Mouse (Mus musculus): ENCODE measurements around the gene Chmp1a. TPM values are rescaled to one million over a fixed set of nuclear protein-coding genes. Genes with fewer than 3 reads are reported as not detected.

The Chmp1a gene
- polyA plus RNA-seq, 1 experiment from 2014 or later = 35.0 TPM

DNA sequence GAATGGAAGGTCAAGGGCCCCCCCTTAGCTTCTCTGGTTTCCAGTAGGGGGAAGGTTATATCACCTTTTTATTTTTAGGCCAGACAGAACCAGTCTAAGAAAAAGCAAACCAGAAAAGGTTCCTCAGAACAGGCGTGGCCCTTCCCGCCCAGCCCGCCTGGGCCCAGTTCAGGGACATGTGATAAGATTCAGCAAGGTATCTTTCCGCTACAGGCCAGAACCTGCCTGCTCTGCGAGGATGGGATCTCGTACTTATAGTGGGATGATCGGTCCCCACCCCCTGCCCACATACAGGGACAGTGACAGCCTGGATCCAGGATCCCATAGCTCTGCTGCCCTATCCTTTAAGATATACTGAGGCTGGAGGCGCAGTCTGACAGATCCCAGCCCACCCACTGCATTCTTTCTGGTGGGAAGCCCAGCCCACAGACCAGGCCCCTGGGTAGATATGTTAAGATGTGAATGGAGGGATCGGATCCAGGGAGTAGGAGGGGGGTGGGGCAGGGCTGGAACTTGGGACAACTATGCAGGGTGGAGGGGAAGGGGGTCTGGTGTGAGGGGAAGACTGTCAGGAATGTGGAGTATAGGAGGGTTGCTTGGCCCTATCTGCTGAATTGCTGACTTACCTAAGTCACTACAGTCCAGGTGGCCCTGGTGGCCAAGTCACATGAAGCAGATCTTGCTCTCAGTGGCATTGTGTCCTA, 56.3 kb downstream of the Chmp1a start:
- H3K36me3 ChIP-seq (ENCODE audit: inconsistent target) = no peaks in the 10 kb centered on the region
- no peak overlapping the region for H3K4me3 ChIP-seq (ENCODE audit: inconsistent target)
- no peaks in the 10 kb centered on the region for H3K79me2 ChIP-seq (ENCODE audit: inconsistent target)
- H3K27ac ChIP-seq = no peak overlapping the region
- 97% methylated on average over 8 of the region's 9 CpGs for WGBS (ENCODE audit: missing documents)

DNA sequence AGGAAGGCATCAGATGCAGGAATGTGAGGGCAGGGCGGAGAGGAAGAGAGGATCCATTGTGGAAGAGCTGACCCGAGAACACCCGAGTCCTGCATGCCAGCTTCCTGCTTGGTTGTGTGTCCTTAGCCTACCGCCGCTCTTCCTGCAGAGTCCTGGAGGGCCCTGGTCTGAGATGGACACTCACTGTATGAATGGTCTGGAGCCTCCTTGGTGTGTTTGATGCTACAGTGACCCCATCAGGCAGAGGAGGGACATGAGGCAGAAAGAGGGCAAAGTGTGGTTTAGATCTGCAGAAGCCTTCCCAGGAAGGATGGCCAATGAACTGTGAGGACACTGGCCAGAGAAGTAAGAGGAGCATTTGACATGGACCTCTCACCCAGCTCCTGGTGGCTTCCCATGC, 57.4 kb downstream of the Chmp1a start:
- H3K4me3 ChIP-seq (ENCODE audit: inconsistent target) = no peak overlapping the region
- no peak overlapping the region for H3K27ac ChIP-seq
- WGBS (ENCODE audit: missing documents) = 71% methylated on average over 5 of the region's 5 CpGs

More for the DNA sequence above, 57.4 kb downstream of the Chmp1a start:
- Histone ChIP-seq H3K36me3 (ENCODE audit: inconsistent target) (no peaks in the 10 kb centered on the region), H3K79me2 (ENCODE audit: inconsistent target) (no peaks in the 10 kb centered on the region)

Other genes starting within 250 kb of the Chmp1a start
- 32.7 to 46.6 TPM (median 36.7 TPM) in 3 replicates for gene Ankrd11, start 170.5 kb downstream of the Chmp1a start, polyA plus RNA-seq (2018)
- 28.2 to 39.2 TPM (median 32.3 TPM) in 3 replicates for gene Spg7, start 149.8 kb downstream of the Chmp1a start, polyA plus RNA-seq (2018)
- gene Rpl13, start 110.4 kb downstream of the Chmp1a start, polyA plus RNA-seq (2018) = 513 to 1,298 TPM (median 1,102 TPM) in 3 replicates
- gene Cpne7, start 95.4 kb downstream of the Chmp1a start, polyA plus RNA-seq (2018) = not detected in 3 replicates
- gene Sult5a1, start 54.4 kb downstream of the Chmp1a start, polyA plus RNA-seq (2018) = not detected in 3 replicates
- not detected in 3 replicates for gene Dpep1, start 26.5 kb downstream of the Chmp1a start, polyA plus RNA-seq (2018)
- 0.27 to 1.4 TPM (median 0.40 TPM) in 3 replicates for gene Spata33, start 69 bp upstream of the Chmp1a start, polyA plus RNA-seq (2018)
- gene Cdk10, start 12.1 kb upstream of the Chmp1a start, polyA plus RNA-seq (2018) = 13.9 to 19.0 TPM (median 17.2 TPM) in 3 replicates
- 2.4 to 3.9 TPM (median 2.8 TPM) in 3 replicates for gene Spata2l, start 23.5 kb upstream of the Chmp1a start, polyA plus RNA-seq (2018)
- 9.8 to 12.0 TPM (median 11.1 TPM) in 3 replicates for gene Zfp276, start 41.4 kb upstream of the Chmp1a start, polyA plus RNA-seq (2018)
- 10.8 to 15.8 TPM (median 14.7 TPM) in 3 replicates for gene Vps9d1, start 41.6 kb upstream of the Chmp1a start, polyA plus RNA-seq (2018)
- 1.4 to 7.1 TPM (median 4.2 TPM) in 3 replicates for gene Fanca, start 105.8 kb upstream of the Chmp1a start, polyA plus RNA-seq (2018)
- not detected in 3 replicates for gene Spire2, start 120.0 kb upstream of the Chmp1a start, polyA plus RNA-seq (2018)
- 120 to 135 TPM (median 125 TPM) in 3 replicates for gene Tcf25, start 161.0 kb upstream of the Chmp1a start, polyA plus RNA-seq (2018)
- gene Mc1r, start 194.3 kb upstream of the Chmp1a start, polyA plus RNA-seq (2018) = not detected in 3 replicates
- gene Tubb3, start 198.7 kb upstream of the Chmp1a start, polyA plus RNA-seq (2018) = 0.14 TPM in 1 of 3 replicates, not detected in the others
- 10.3 to 15.7 TPM (median 13.9 TPM) in 3 replicates for gene Def8, start 210.8 kb upstream of the Chmp1a start, polyA plus RNA-seq (2018)

Data from macrophage (primary cell).